Mouse (Mus musculus) kidney, adult 2 months (tissue): ENCODE data around the gene Bst1.

Experiments
- CTCF ChIP-seq: fragments of 200-500 bp; conservative IDR thresholded peaks from 2 replicates; pipeline ENCODE4 v1.5.1; 2011; ENCODE audit warnings: low read depth, mild to moderate bottlenecking, control low read depth, low read length, moderate library complexity, mixed read lengths; ENCODE audit not compliant: insufficient read depth, insufficient read length
- POLR2A ChIP-seq: fragments of 200-500 bp; IDR thresholded peaks from one replicate; pipeline ENCODE4 v1.6.1; 2011; ENCODE audit warnings: low read depth, low read length, control low read depth

DNA sequence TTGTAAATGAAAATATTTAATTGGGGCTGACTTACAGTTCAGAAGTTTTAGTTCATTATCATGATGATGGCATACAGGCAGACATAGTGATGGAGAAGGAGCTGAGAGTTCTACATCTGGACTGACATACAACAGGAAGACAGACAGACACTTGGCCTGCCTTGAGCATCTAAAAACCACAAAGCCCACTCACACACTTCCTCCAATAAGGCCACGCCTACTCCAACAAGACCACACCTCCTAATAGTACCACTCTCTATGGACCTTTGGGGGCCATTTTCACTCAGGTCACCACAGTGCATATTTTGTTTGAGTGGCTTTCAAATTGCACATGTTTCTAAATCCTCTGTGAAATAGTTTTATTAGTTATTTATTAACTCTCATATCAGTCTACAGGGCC, 53.2 kb downstream of the Bst1 start:
- TF ChIP-seq CTCF (no peak), POLR2A (no peak)
